Mouse (Mus musculus): ENCODE data around the gene Cacnb1.

DNA sequence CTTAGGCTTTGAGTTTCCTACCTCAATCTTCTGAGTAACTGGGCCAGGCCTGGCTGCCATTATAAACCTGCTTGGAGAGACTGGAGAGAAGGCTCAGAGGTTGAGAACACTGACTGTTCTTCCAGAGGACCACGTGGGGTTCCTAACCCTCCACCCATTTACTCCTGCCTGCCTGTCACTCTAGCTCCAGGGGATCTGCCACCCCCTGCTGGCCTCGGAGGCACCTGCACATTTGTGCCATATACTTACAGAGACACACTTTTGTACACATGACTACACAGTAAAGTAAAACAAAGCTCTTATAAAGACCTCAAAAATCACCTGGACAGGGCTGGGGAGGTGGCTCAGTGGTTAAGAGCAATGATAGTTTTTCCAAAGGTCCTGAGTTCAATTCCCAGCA is 50.4 kb downstream of the Cacnb1 start:
- TF ChIP-seq POLR2A (IDR thresholded peaks at IDR 0.05; ENCODE audit: low read depth, low read length) (no peak), CTCF (IDR thresholded peaks at IDR 0.05; ENCODE audit: extremely low read depth, insufficient read depth, insufficient read length, insufficient replicate concordance) (no peak)

All from spleen, adult 2 months (tissue).